Mouse (Mus musculus) hindbrain, embryonic 15.5 days (tissue): ENCODE results near the gene AY358078. TPM values are rescaled to one million over a fixed set of nuclear protein-coding genes. Genes with fewer than 3 reads are reported as not detected.
"Not testable (repeated sequence)": the region's sequence is repeated elsewhere in the genome, so short reads cannot be mapped to it uniquely, and the experiment has no call there.

Experiments
- ATAC-seq: fragments of 200-750 bp; cut with Nextera tagmentation; 2 replicates; pipeline ENCODE4 v1.8.0; 2017; ENCODE audit warnings: low read depth, moderate number of reproducible peaks, moderate TSS enrichment; ENCODE audit not compliant: low FRiP score
- H3K27ac ChIP-seq: fragments of 300-500 bp; sonication (generic); replicated peaks from 2 replicates; pipeline ENCODE4 v1.5.1; 2015; ENCODE audit warnings: mild to moderate bottlenecking, inconsistent platforms
- H3K27me3 ChIP-seq: fragments of 300-500 bp; sonication (generic); 2 replicates; pipeline ENCODE4 v1.6.1; 2015; ENCODE audit warnings: control low read depth, inconsistent platforms
- H3K36me3 ChIP-seq: fragments of 300-500 bp; sonication (generic); 2 replicates; pipeline ENCODE4 v1.6.1; 2015; ENCODE audit warnings: control low read depth, inconsistent platforms
- H3K4me1 ChIP-seq: fragments of 300-500 bp; sonication (generic); replicated peaks from 2 replicates; pipeline ENCODE4 v1.6.1; 2015; ENCODE audit warnings: control low read depth, inconsistent platforms
- H3K4me2 ChIP-seq: fragments of 300-500 bp; sonication (generic); 2 replicates; pipeline ENCODE4 v1.6.1; 2015; ENCODE audit warnings: moderate library complexity, mild to moderate bottlenecking, inconsistent platforms
- H3K4me3 ChIP-seq: fragments of 300-500 bp; sonication (generic); 2 replicates; pipeline ENCODE4 v1.5.1; 2015; ENCODE audit warnings: mild to moderate bottlenecking, inconsistent platforms
- H3K9ac ChIP-seq: fragments of 300-500 bp; sonication (generic); 2 replicates; pipeline ENCODE4 v1.6.1; 2015; ENCODE audit warnings: inconsistent platforms
- H3K9me3 ChIP-seq: fragments of 300-500 bp; sonication (generic); 2 replicates; pipeline ENCODE4 v1.6.1; 2016; ENCODE audit warnings: control low read depth, inconsistent platforms
- WGBS: fragments of 180-500 bp; shearing (Covaris S2); methylation state at CpG from one replicate; pipeline ENCODE4 v1.1.7; 2015; 5-methylcytosine and 5-hydroxymethylcytosine counted together
- polyA plus RNA-seq: library from polyadenylated mRNA; unstranded; fragments of >200 nt; fragmentation: Nextera tagmentation; extraction: Ambion mirVana; gene quantifications from 2 replicates; pipeline ENCODE4 v1.2.1, GENCODE M21; 2015

Gene AY358078
- polyA plus RNA-seq, 1 experiment from 2014 or later, result not detected

DNA sequence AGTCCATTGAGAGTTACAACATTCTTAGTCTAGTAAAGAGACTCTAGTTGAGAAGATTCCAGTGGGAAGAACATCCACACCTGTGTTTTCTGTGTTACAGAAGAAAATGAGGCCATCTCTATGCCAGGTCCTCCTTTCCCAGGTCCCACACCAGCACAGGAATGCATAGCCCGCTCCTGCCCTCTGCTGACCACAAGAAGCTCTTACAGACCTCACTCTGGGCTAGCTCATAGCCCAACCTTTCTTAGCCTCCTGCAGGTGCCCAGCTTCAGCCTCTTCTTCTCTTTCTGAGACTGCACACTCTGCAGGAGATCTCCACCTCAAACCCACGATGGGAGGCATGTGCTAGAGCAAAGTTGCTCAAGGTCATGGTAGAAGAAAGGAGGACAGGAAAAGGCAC, 38.6 kb downstream of the AY358078 start:
- H3K4me1 ChIP-seq, H3K27ac ChIP-seq, H3K9ac ChIP-seq, H3K4me3 ChIP-seq, H3K9me3 ChIP-seq, H3K36me3 ChIP-seq, ATAC-seq, H3K27me3 ChIP-seq, H3K4me2 ChIP-seq: not testable (repeated sequence)
- WGBS, result 36% methylated on average over 2 of the region's 2 CpGs

DNA sequence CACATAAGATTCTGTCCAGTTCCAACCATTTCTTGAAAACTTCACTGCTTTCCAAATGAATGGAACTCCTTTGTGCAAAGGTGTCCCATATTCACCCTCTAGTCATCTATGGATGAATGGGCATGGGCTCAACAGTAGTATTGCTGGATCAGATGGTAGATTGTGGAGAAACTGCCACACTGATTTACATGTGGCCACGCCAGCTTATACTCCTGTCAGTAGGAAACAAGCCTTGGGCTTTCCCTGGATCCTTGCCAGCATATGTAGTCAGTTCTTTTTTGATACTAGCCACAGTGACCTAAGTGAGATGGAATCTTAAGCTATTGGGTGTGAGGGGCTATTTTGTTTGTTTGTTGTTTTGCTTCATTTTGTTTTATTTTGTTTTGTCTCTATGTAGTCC, 42.4 kb downstream of the AY358078 start:
- Histone ChIP-seq H3K36me3 (no peaks in the 10 kb centered on the region), H3K4me1 (no peaks in the 10 kb centered on the region), H3K4me2 (no peak overlapping the region), H3K27me3 (no peaks in the 10 kb centered on the region), H3K9me3 (no peaks in the 10 kb centered on the region), H3K9ac (no peak overlapping the region), H3K4me3 (no peak overlapping the region), H3K27ac (no peak overlapping the region)
- 78% methylated on average over 1 of the region's 1 CpGs for WGBS
- no peak for ATAC-seq

DNA sequence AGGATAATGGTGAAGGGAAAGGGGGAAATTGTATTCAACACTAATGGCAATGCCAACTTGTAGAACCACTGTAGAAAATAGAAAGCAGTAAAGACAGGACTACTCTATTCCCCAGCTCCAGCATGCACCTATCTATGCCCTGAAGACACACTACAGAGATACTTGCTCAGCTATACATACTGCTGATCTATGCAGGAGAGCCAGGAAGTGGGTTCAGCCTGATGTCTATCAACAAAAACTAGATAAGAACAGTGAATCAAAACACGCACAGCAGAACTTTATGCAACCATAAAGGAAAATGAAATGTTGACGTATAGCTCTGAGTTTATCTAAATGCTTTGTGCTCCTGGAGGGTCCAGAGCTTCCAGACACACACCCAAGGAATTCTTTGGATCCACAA, 42.9 kb downstream of the AY358078 start:
- Histone ChIP-seq H3K4me3 (no peak overlapping the region), H3K9me3 (no peaks in the 10 kb centered on the region), H3K4me1 (no peaks in the 10 kb centered on the region), H3K4me2 (no peak overlapping the region), H3K9ac (no peak overlapping the region), H3K27me3 (no peaks in the 10 kb centered on the region), H3K36me3 (no peaks in the 10 kb centered on the region), H3K27ac (no peak overlapping the region)
- ATAC-seq, result no peak
- WGBS, result 95% methylated on average over 2 of the region's 2 CpGs

DNA sequence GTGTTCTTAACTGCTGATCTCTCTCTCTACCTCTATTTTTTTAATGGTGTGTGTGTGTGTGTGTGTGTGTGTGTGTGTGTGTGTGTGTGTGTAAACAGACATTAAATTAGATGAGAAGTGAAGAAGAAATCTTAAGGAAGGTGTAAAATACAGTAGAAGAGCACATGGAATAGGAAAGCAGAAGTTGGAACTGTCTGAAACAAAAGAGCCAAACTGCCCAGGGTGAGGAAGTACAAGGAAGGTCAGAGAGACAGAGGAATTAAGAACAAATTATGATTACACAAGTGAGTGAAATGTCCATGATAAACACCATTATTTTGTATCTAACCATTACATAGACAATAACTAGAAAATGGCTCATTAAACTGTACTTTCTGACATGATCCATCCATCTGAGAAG, 44.0 kb downstream of the AY358078 start:
- Histone ChIP-seq H3K4me1 (no peaks in the 10 kb centered on the region), H3K27ac (no peak overlapping the region), H3K4me3 (no peak overlapping the region), H3K4me2 (no peak overlapping the region), H3K9ac (no peak overlapping the region), H3K36me3 (no peaks in the 10 kb centered on the region), H3K27me3 (no peaks in the 10 kb centered on the region), H3K9me3 (no peaks in the 10 kb centered on the region)
- ATAC-seq, result no peak

DNA sequence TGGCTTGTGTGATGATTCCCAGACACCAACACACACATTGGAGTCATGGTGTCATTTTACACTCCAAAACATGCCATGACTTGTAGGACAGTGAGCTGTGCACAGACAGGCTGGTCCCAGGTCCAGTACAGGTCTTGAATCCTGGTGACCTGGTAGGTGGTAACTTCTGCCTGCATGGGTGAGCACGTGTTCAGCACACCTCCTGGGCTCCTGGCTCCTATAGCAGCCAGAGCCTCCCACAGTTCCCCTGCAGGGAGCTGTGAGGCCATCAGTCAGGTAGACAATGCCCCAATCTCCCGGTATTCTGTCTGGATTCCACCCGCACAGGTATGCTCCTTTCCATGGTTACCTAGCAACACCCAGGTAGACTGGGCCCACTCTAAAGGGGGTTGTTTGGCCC, 46.7 kb downstream of the AY358078 start:
- no peaks in the 10 kb centered on the region for H3K4me1 ChIP-seq
- ATAC-seq, result no peak
- H3K27ac ChIP-seq, result no peak overlapping the region
- 69% methylated on average over 3 of the region's 3 CpGs for WGBS
- no peak overlapping the region for H3K9ac ChIP-seq
- H3K4me3 ChIP-seq, result no peak overlapping the region
- H3K36me3 ChIP-seq, result no peaks in the 10 kb centered on the region
- no peaks in the 10 kb centered on the region for H3K9me3 ChIP-seq
- H3K4me2 ChIP-seq, result no peak overlapping the region
- H3K27me3 ChIP-seq, result no peaks in the 10 kb centered on the region

DNA sequence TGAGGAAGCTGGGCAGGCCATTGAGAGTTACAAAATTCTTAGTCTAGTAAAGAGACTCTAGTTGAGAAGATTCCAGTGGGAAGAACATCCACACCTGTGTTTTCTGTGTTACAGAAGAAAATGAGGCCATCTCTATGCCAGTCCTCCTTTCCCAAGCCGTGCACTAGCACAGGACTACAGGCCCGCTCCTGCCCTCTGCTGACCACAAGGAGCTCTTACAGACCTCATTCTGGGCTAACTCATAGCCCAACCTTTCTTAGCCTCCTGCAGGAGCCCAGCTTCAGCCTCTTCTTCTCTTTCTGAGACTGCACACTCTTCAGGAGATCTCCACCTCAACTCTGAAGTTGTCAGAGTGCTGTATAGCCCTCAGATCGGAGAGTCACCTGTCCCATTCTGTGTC, 51.2 kb downstream of the AY358078 start:
- not testable (repeated sequence) for H3K9ac ChIP-seq, H3K27me3 ChIP-seq, H3K4me3 ChIP-seq, H3K4me2 ChIP-seq, H3K36me3 ChIP-seq, H3K4me1 ChIP-seq, H3K27ac ChIP-seq, H3K9me3 ChIP-seq, ATAC-seq
- WGBS, result 52% methylated on average over 3 of the region's 3 CpGs

DNA sequence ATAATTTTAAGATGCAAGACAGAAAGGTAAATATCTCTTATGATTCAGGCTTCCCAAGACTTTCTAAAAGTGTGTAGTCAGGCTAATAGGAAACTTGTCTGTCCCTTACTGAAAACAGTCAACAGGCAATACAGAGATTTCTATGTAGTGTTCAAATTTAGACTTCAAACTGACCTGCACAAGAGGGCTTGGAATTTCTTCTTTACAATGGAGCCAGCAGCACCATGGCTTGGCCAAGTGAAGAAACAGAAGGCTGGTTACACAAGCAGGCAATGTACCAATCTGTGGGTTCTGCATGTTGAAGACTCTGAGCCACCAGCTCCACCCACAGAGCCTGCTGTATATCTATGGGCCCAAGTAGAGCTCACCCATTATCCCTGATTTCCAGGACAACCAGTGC, 53.6 kb downstream of the AY358078 start, which contains the start of gene Ear6:
TSS of gene Ear6 (plus strand) at position 301 of the 400 bp plus-strand sequence.
- H3K9ac ChIP-seq, result no peak within 1 kb of the TSS
- no peaks in the 10 kb centered on the region for H3K36me3 ChIP-seq
- no peak within 1 kb of the TSS for H3K4me2 ChIP-seq
- H3K27ac ChIP-seq, result no peak within 1 kb of the TSS
- ATAC-seq, result no peak
- no peak within 1 kb of the TSS for H3K4me3 ChIP-seq
- no peaks in the 10 kb centered on the region for H3K4me1 ChIP-seq
- H3K9me3 ChIP-seq, result no peaks in the 10 kb centered on the region
- no peaks in the 10 kb centered on the region for H3K27me3 ChIP-seq

DNA sequence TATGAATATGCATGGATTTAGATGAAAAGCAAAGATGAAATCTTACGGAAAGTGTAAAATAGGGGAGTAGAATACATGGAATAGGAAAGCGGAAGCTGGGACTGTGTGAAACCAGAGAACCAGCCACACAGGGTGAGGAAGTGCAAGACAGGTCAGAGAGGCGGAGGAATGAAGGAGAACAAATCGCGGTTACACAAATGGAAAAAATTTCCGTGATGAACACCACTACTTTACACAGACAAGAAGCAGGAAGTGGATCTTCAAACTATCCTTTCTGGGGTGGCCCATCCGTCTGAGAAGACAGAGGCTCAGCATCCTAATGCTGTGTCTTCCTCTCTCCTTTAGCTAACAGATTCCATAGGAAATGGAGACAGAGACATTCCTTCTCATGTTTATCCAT, 55.4 kb downstream of the AY358078 start:
- ATAC-seq, H3K36me3 ChIP-seq, H3K9ac ChIP-seq, H3K4me2 ChIP-seq, H3K27me3 ChIP-seq, H3K4me1 ChIP-seq, H3K27ac ChIP-seq, H3K9me3 ChIP-seq, H3K4me3 ChIP-seq: not testable (repeated sequence)
- 81% methylated on average over 7 of the region's 7 CpGs for WGBS

DNA sequence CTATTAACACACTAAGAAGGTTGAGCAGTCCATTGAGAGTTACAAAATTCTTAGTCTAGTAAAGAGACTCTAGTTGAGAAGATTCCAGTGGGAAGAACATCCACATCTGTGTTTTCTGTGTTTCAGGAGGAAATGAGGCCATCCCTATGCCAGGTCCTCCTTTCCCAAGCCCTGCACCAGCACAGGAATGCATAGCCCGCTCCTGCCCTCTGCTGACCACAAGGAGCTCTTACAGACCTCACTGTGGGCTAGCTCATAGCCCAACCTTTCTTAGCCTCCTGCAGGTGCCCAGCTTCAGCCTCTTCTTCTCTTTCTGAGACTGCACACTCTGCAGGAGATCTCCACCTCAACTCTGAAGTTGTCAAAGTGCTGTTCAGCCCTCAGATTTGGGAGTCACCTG, 63.8 kb downstream of the AY358078 start:
- not testable (repeated sequence) for H3K4me3 ChIP-seq, H3K4me2 ChIP-seq, H3K27me3 ChIP-seq, H3K27ac ChIP-seq, H3K36me3 ChIP-seq, H3K4me1 ChIP-seq, H3K9ac ChIP-seq, H3K9me3 ChIP-seq, ATAC-seq
- WGBS, result 15% methylated on average over 1 of the region's 1 CpGs

DNA sequence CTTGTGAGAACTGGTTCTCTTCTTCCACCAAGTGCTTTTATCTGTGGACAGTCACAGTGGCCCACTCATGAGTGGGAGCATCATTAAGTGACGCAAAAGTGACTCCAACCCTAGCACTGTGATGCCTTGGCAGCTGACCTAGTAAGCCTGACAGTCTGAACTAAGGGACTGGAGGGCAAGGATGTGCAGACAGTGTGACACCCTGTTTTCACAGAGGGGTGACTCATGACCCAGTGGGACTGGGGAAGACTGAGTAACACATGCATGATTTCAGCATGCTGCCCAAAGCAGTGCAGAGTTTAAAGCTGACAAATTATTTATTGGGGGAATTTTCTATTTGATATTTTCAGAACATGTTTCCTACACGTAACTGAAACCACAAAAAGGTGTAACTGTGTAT, 70.9 kb downstream of the AY358078 start:
- H3K4me2 ChIP-seq, result no peak overlapping the region
- H3K4me3 ChIP-seq, result no peak overlapping the region
- no peaks in the 10 kb centered on the region for H3K9me3 ChIP-seq
- ATAC-seq, result no peak
- H3K36me3 ChIP-seq, result no peaks in the 10 kb centered on the region
- H3K27me3 ChIP-seq, result no peaks in the 10 kb centered on the region
- WGBS, result 85% methylated on average over 2 of the region's 2 CpGs
- H3K4me1 ChIP-seq, result no peaks in the 10 kb centered on the region
- no peak overlapping the region for H3K27ac ChIP-seq
- no peak overlapping the region for H3K9ac ChIP-seq

DNA sequence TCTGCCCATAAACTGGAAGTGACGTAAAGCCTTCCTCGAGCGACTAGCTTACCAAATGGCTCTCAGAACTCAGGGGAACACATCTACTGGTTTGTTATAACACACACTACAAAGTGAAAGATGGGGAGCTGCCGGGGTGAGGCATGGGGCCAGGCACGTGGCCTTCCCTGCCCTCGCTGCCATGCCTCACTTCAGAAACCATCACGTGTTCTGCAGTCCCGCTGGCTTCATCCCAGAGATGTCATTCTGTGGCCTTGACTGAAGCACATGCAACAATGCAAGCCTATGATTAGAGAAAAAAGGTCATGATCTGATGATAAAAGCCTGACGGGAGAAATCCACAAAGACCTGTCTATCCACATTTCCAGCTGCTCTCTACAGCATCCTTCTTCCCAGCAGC, 71.9 kb downstream of the AY358078 start:
- no peaks in the 10 kb centered on the region for H3K27me3 ChIP-seq
- 78% methylated on average over 9 of the region's 9 CpGs for WGBS

More for the DNA sequence above, 71.9 kb downstream of the AY358078 start:
- Histone ChIP-seq H3K27ac (no peak overlapping the region), H3K4me1 (no peaks in the 10 kb centered on the region), H3K4me2 (no peak overlapping the region), H3K9ac (no peak overlapping the region), H3K36me3 (no peaks in the 10 kb centered on the region), H3K4me3 (no peak overlapping the region), H3K9me3 (no peaks in the 10 kb centered on the region)
- ATAC-seq, result no peak
